ENCODE assay signal across 8 mouse cellular contexts in genomic region chr11:79590664-79591590, GRCm38 (mm10). TPM values are rescaled to one million over a fixed set of nuclear protein-coding genes. Genes with fewer than 3 reads are reported as not detected.
A peak's percentile ranks its signal among the peaks of the same experiment; 100 is the strongest.
DNase-seq lines count a peak whose midpoint lies in the region; ATAC-seq and TF ChIP-seq lines count a peak whose summit lies in the region.

Gene Rab11fip4 (plus strand): TSS chr11:79591212.

- peaks cover 53% of the 10 kb centered on the region for H3K27me3 ChIP-seq in lung, embryonic 14.5 days (ENCODE audit: insufficient read depth, low read length)
- H3K27me3 ChIP-seq in forebrain, postnatal 0 days (ENCODE audit: insufficient read depth, low read length): 0 out of 2 replicates have a peak, but pooled peaks cover 5% of the 10 kb centered on the region
- no peaks in the 10 kb centered on the region for H3K27me3 ChIP-seq in midbrain, embryonic 16.5 days (ENCODE audit: control insufficient read depth, insufficient read depth, low read depth, low read length)

- H3K9ac ChIP-seq in lung, embryonic 14.5 days: peak within 1 kb of the TSS; percentile 54
- H3K9ac ChIP-seq in forebrain, postnatal 0 days: peak within 1 kb of the TSS; percentile 94
- H3K9ac ChIP-seq in midbrain, embryonic 16.5 days (ENCODE audit: low read depth, low read length): peak within 1 kb of the TSS; percentile 90

- H3K9me3 ChIP-seq in lung, embryonic 14.5 days (ENCODE audit: low read depth, low read length): no peaks in the 10 kb centered on the region
- no peaks in the 10 kb centered on the region for H3K9me3 ChIP-seq in forebrain, postnatal 0 days (ENCODE audit: low read length)
- no peaks in the 10 kb centered on the region for H3K9me3 ChIP-seq in midbrain, embryonic 16.5 days (replicated peaks; ENCODE audit: control insufficient read depth, low read length, poor library complexity, severe bottlenecking)

- no peaks in the 10 kb centered on the region for H3K36me3 ChIP-seq in lung, embryonic 14.5 days (ENCODE audit: insufficient read depth)
- H3K36me3 ChIP-seq in forebrain, postnatal 0 days (ENCODE audit: insufficient read depth): no peaks in the 10 kb centered on the region
- H3K36me3 ChIP-seq in midbrain, embryonic 16.5 days (ENCODE audit: control insufficient read depth, insufficient read depth, low read length): no peaks in the 10 kb centered on the region; the same call in 1 of the 2 replicates

- peak; percentile 35 for ATAC-seq in lung, embryonic 14.5 days (ENCODE audit: insufficient read depth)
- ATAC-seq in forebrain, postnatal 0 days: peak; percentile 92
- ATAC-seq in midbrain, embryonic 16.5 days: peak; percentile 67
- no peak for ATAC-seq in megakaryocyte progenitor cell, adult 5-6 weeks (replicated peaks; ENCODE audit: poor library complexity)

- H3K4me1 ChIP-seq in lung, embryonic 14.5 days (ENCODE audit: insufficient read depth): 0 out of 2 replicates have a peak, but pooled peaks cover 2% of the 10 kb centered on the region
- peaks cover 26% of the 10 kb centered on the region for H3K4me1 ChIP-seq in forebrain, postnatal 0 days (ENCODE audit: insufficient read depth)
- peaks cover 25% of the 10 kb centered on the region for H3K4me1 ChIP-seq in midbrain, embryonic 16.5 days (ENCODE audit: control insufficient read depth, insufficient read depth, low read length)

- peak within 1 kb of the TSS; percentile 57 for H3K4me3 ChIP-seq in lung, embryonic 14.5 days (ENCODE audit: low read depth, low read length)
- H3K4me3 ChIP-seq in forebrain, postnatal 0 days (ENCODE audit: low read depth, low read length): peak within 1 kb of the TSS; percentile 76
- H3K4me3 ChIP-seq in midbrain, embryonic 16.5 days (ENCODE audit: low read depth, low read length): peak within 1 kb of the TSS; percentile 78

- no peak within 1 kb of the TSS for H3K27ac ChIP-seq in lung, embryonic 14.5 days (ENCODE audit: low read depth)
- H3K27ac ChIP-seq in forebrain, postnatal 0 days (ENCODE audit: low read depth, low read length): peak within 1 kb of the TSS; percentile 86
- H3K27ac ChIP-seq in midbrain, embryonic 16.5 days (ENCODE audit: low read length): peak within 1 kb of the TSS; percentile 87

- H3K4me2 ChIP-seq in lung, embryonic 14.5 days: peak within 1 kb of the TSS; percentile 87
- H3K4me2 ChIP-seq in forebrain, postnatal 0 days (ENCODE audit: low read depth): peak within 1 kb of the TSS; percentile 77
- peak within 1 kb of the TSS; percentile 85 for H3K4me2 ChIP-seq in midbrain, embryonic 16.5 days (ENCODE audit: low read length)

- no peak for TF ChIP-seq CTCF in lung, embryonic 14.5 days (IDR thresholded peaks at IDR 0.05; ENCODE audit: low read depth)
- no peak for TF ChIP-seq CTCF in forebrain, postnatal 0 days (IDR thresholded peaks at IDR 0.05; ENCODE audit: low read depth)

- WGBS in lung, embryonic 14.5 days: under 1% methylated on average over 77 of the region's 98 CpGs
- WGBS in forebrain, postnatal 0 days: 2% methylated on average over 91 of the region's 98 CpGs
- WGBS in midbrain, embryonic 16.5 days: 1% methylated on average over 69 of the region's 98 CpGs

- DNase-seq in lung, embryonic 14.5 days: peak; percentile 34
- no peak for DNase-seq in lung, postnatal 14 days
- DNase-seq in cerebellum, adult 11-12 months: peak; percentile 75
- DNase-seq in forebrain, postnatal 0 days: peak; percentile 90
- peak; percentile 51 to 65 for DNase-seq in layer of hippocampus, postnatal 10 days (ENCODE audit: low spot score in 2 of 2)
- peak; percentile 46 to 62 for DNase-seq in thymus, postnatal 10 days (ENCODE audit: low spot score in 2 of 2)

RNA-seq across cellular contexts. Expression of gene Rab11fip4, which starts in this region (rescaled TPM):
- polyA plus RNA-seq in lung, embryonic 14.5 days (2014; fragmentation: Nextera tagmentation; extraction: Ambion mirVana): 2.3 and 2.6 TPM in 2 replicates
- 80.9 and 86.2 TPM in 2 replicates for total RNA-seq in forebrain, postnatal 0 days (2014; rRNA removed)
- 18.7 and 21.7 TPM in 2 replicates for polyA plus RNA-seq in forebrain, postnatal 0 days (2015; fragmentation: Nextera tagmentation; extraction: Ambion mirVana)
- total RNA-seq in layer of hippocampus, postnatal 10 days (2021): 100 to 1,000 TPM; 147 to 149 TPM
- polyA plus RNA-seq in midbrain, embryonic 16.5 days (2015; fragmentation: Nextera tagmentation; extraction: Ambion mirVana): 27.8 and 29.4 TPM in 2 replicates
- 0.85 and 2.0 TPM in 2 replicates for total RNA-seq in megakaryocyte progenitor cell, adult 5-6 weeks (2015)
- total RNA-seq in megakaryocyte progenitor cell, adult 5-6 weeks (2017): 3.2 and 3.7 TPM in 2 replicates

Comparison
In these comparisons a context has a peak if more than half of its experiments do, and no peak if none do; other contexts are left out.
1. RNA of gene Rab11fip4 (total RNA-seq): 147 to 149 TPM in layer of hippocampus, postnatal 10 days and 80.9 to 86.2 TPM in forebrain, postnatal 0 days; 0.85 to 3.7 TPM in megakaryocyte progenitor cell, adult 5-6 weeks; every median in the first group is over 10 times any median in the second.
2. Peak in every context shown above with its lines, with median percentiles within 50 percentile points of each other: H3K4me2 ChIP-seq, H3K4me3 ChIP-seq and H3K9ac ChIP-seq.